Mouse (Mus musculus): Measurements from ENCODE around the gene Nlgn2. TPM values are rescaled to one million over a fixed set of nuclear protein-coding genes. Genes with fewer than 3 reads are reported as not detected.

The Nlgn2 gene
- polyA plus RNA-seq, 1 experiment from 2014 or later = 8.2 TPM

DNA sequence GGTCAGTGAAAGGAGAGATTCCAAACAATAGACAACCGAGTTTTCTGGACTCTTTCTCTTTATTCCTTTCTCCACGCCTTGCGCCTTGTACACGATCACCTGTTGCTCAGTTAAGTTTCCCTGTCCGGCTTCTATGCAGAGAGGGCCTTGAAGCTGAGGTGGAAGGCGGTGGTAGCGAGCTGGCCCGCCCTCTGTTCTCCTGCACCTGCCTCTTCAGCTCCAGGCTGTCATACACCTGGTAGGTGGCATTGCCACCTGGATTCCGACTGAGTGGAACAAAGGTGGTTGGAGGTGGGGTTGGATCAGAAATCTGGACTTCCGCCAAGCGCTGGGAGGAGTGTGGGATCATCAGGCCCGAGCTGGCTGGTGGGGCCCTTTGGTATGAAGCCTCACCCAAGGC, 21.1 kb downstream of the Nlgn2 start:
- WGBS = 90% methylated on average over 12 of the region's 12 CpGs
- no peak for DNase-seq (ENCODE audit: low spot score)
- no peaks in the 10 kb centered on the region for H3K27me3 ChIP-seq (ENCODE audit: control insufficient read depth, insufficient read depth, low read length)
- H3K9ac ChIP-seq (replicated peaks; ENCODE audit: low read length) = no peak overlapping the region
- peaks cover 3% of the 10 kb centered on the region; the same call in 1 of the 2 replicates for H3K9me3 ChIP-seq (replicated peaks; ENCODE audit: control insufficient read depth, low read length)
- H3K4me1 ChIP-seq (ENCODE audit: control insufficient read depth, insufficient read depth, low read length) = no peaks in the 10 kb centered on the region
- ATAC-seq (replicated peaks; ENCODE audit: insufficient number of reproducible peaks, low FRiP score, low TSS enrichment, low read depth) = no peak
- H3K4me3 ChIP-seq (ENCODE audit: low read depth, low read length) = no peak overlapping the region
- no peak overlapping the region for H3K4me2 ChIP-seq (ENCODE audit: low read depth, low read length)
- no peaks in the 10 kb centered on the region for H3K36me3 ChIP-seq (replicated peaks; ENCODE audit: control insufficient read depth, insufficient read depth, low read depth, low read length)
- H3K27ac ChIP-seq (replicated peaks; ENCODE audit: low read depth, low read length) = no peak overlapping the region

- no peak within 1 kb of the TSS for H3K4me3 ChIP-seq (ENCODE audit: low read depth, low read length)
- no peak for DNase-seq (ENCODE audit: low spot score)
- no peak within 1 kb of the TSS for H3K27ac ChIP-seq (replicated peaks; ENCODE audit: low read depth, low read length)
These were observed 22.4 kb downstream of the Nlgn2 start, which contains the start of gene Gm39566 for GRCm38 (mm10) chr11:69815155-69815554. Gene Gm39566, minus strand, starts transcription at chr11:69815298.

DNA sequence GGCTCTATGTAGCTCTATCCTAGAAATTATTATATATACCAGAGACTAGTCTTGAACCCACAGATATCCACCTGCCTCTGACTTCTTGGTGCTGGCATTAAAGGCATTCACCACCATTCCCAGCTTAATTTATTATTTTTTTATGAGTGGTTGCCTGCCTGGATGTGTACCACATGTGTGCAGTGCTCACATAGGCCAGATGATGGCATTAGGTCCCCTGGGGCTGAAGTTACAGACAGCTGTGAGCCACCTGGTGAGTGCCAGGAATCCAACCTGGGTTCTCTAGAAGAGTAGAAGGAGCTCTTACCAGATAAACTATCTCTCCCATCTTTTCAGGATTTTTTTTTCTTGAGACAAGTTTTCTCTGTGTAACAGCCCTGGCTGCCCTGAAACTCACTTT, 27.3 kb downstream of the Nlgn2 start:
- Histone ChIP-seq H3K4me3 (ENCODE audit: low read depth, low read length) (no peak overlapping the region), H3K4me1 (ENCODE audit: control insufficient read depth, insufficient read depth, low read length) (no peaks in the 10 kb centered on the region), H3K9ac (replicated peaks; ENCODE audit: low read length) (no peak overlapping the region), H3K27ac (replicated peaks; ENCODE audit: low read depth, low read length) (no peak overlapping the region), H3K36me3 (replicated peaks; ENCODE audit: control insufficient read depth, insufficient read depth, low read depth, low read length) (no peaks in the 10 kb centered on the region), H3K4me2 (ENCODE audit: low read depth, low read length) (no peak overlapping the region), H3K27me3 (ENCODE audit: control insufficient read depth, insufficient read depth, low read length) (0 out of 2 replicates have a peak, but pooled peaks cover 3% of the 10 kb centered on the region), H3K9me3 (replicated peaks; ENCODE audit: control insufficient read depth, low read length) (no peaks in the 10 kb centered on the region; the same call in 1 of the 2 replicates)
- no peak for DNase-seq (ENCODE audit: low spot score)
- no peak for ATAC-seq (replicated peaks; ENCODE audit: insufficient number of reproducible peaks, low FRiP score, low TSS enrichment, low read depth)

More at GRCm38 (mm10) chr11:69815155-69815554, 22.4 kb downstream of the Nlgn2 start, which contains the start of gene Gm39566:
- Histone ChIP-seq H3K4me1 (ENCODE audit: control insufficient read depth, insufficient read depth, low read length) (no peaks in the 10 kb centered on the region), H3K9ac (replicated peaks; ENCODE audit: low read length) (no peak within 1 kb of the TSS), H3K9me3 (replicated peaks; ENCODE audit: control insufficient read depth, low read length) (peaks cover 3% of the 10 kb centered on the region; the same call in 1 of the 2 replicates), H3K27me3 (ENCODE audit: control insufficient read depth, insufficient read depth, low read length) (no peaks in the 10 kb centered on the region), H3K36me3 (replicated peaks; ENCODE audit: control insufficient read depth, insufficient read depth, low read depth, low read length) (no peaks in the 10 kb centered on the region), H3K4me2 (ENCODE audit: low read depth, low read length) (no peak within 1 kb of the TSS)
- ATAC-seq (replicated peaks; ENCODE audit: insufficient number of reproducible peaks, low FRiP score, low TSS enrichment, low read depth) = no peak
- 61% methylated on average over 10 of the region's 10 CpGs for WGBS

DNA sequence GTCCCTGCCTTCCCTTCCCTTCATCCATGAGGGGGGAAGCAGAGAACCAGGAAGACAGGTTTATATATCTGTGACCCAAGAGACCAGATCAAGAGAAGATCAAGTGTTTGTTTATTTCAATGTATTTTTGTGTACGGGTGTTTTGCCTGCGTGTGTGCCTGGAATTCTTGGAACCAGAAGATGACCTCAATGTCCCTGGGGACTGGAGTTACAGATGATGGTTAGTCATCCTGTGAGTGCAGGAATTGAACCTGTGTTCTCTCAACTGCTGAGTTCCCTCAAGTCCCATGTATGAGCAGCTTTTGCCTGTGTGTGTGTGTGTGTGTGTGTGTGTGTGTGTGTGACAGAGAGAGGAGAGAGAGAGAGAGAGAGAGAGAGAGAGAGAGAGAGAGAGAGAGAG, 29.9 kb downstream of the Nlgn2 start:
- Histone ChIP-seq H3K36me3 (replicated peaks; ENCODE audit: control insufficient read depth, insufficient read depth, low read depth, low read length) (no peaks in the 10 kb centered on the region), H3K9ac (replicated peaks; ENCODE audit: low read length) (no peak overlapping the region), H3K4me2 (ENCODE audit: low read depth, low read length) (no peak overlapping the region), H3K9me3 (replicated peaks; ENCODE audit: control insufficient read depth, low read length) (no peaks in the 10 kb centered on the region; the same call in 1 of the 2 replicates), H3K4me3 (ENCODE audit: low read depth, low read length) (no peak overlapping the region), H3K4me1 (ENCODE audit: control insufficient read depth, insufficient read depth, low read length) (peaks cover 10% of the 10 kb centered on the region), H3K27ac (replicated peaks; ENCODE audit: low read depth, low read length) (no peak overlapping the region), H3K27me3 (ENCODE audit: control insufficient read depth, insufficient read depth, low read length) (peaks cover 24% of the 10 kb centered on the region)
- 76% methylated on average over 2 of the region's 2 CpGs for WGBS
- DNase-seq (ENCODE audit: low spot score) (no peak), ATAC-seq (replicated peaks; ENCODE audit: insufficient number of reproducible peaks, low FRiP score, low TSS enrichment, low read depth) (no peak)

- Histone ChIP-seq H3K9me3 (replicated peaks; ENCODE audit: control insufficient read depth, low read length) (no peaks in the 10 kb centered on the region; the same call in 1 of the 2 replicates), H3K4me1 (ENCODE audit: control insufficient read depth, insufficient read depth, low read length) (peaks cover 15% of the 10 kb centered on the region), H3K4me3 (ENCODE audit: low read depth, low read length) (no peak overlapping the region), H3K36me3 (replicated peaks; ENCODE audit: control insufficient read depth, insufficient read depth, low read depth, low read length) (no peaks in the 10 kb centered on the region), H3K4me2 (ENCODE audit: low read depth, low read length) (no peak overlapping the region), H3K27me3 (ENCODE audit: control insufficient read depth, insufficient read depth, low read length) (peaks cover 36% of the 10 kb centered on the region), H3K9ac (replicated peaks; ENCODE audit: low read length) (no peak overlapping the region), H3K27ac (replicated peaks; ENCODE audit: low read depth, low read length) (no peak overlapping the region)
- DNase-seq (ENCODE audit: low spot score) (no peak), ATAC-seq (replicated peaks; ENCODE audit: insufficient number of reproducible peaks, low FRiP score, low TSS enrichment, low read depth) (no peak)
- 77% methylated on average over 4 of the region's 4 CpGs for WGBS
These were observed 31.2 kb downstream of the Nlgn2 start for GRCm38 (mm10) chr11:69806378-69806777.

DNA sequence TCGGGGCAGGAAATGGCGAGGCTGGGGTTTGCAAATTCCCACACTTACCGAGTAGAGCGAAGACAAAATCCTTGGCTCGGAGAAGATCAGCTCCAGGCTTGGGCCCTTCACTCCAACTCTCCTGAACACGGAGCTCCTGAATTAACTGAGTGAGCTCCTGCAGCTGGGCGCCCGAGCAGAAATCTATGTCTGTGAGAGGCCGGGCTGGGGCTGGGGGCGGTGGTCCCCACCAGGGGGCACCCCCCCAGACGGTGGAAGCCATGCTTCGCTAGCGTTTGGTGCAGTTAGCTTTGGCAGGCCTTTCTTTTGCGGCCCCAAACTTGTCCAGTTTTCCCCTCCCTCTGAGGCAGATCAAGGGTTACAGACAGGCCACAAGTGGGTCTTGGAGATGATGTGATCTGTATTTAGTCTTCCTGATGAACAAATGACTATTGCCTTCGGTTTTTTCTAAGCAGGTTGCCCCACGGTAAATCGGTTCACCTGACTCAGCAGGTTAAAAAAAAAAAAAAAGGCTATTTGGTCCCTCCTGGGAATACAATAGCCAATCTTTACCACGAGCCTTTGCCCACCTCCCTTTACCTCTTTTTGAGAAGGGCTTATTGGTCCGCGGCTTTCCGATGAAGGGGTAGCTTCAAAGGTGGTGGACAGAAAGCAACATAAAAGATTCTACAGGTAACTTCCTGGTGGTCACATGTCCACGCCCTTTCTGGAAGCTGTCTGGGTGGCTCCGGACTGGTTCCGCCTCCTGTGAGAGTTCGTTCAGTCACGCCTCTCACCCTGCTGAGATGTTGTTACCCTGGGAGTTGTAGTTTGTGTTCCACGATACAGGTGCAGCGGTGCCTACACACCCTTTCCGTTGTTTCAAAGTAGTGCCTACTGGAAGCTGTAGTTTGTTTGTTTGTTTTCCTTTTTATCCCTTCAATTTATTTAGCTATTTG, 32.3 kb downstream of the Nlgn2 start, which contains the start of gene Tmem102:
TSS of gene Tmem102 (minus strand) at position 653 of the 938 bp plus-strand sequence.
- ATAC-seq (replicated peaks; ENCODE audit: insufficient number of reproducible peaks, low FRiP score, low TSS enrichment, low read depth) = no peak
- H3K9me3 ChIP-seq (replicated peaks; ENCODE audit: control insufficient read depth, low read length) = no peaks in the 10 kb centered on the region; the same call in 1 of the 2 replicates
- H3K36me3 ChIP-seq (replicated peaks; ENCODE audit: control insufficient read depth, insufficient read depth, low read depth, low read length) = no peaks in the 10 kb centered on the region
- no peak within 1 kb of the TSS for H3K27ac ChIP-seq (replicated peaks; ENCODE audit: low read depth, low read length)
- peaks cover 38% of the 10 kb centered on the region for H3K27me3 ChIP-seq (ENCODE audit: control insufficient read depth, insufficient read depth, low read length)
- no peak for DNase-seq (ENCODE audit: low spot score)
- H3K9ac ChIP-seq (replicated peaks; ENCODE audit: low read length) = no peak within 1 kb of the TSS
- H3K4me2 ChIP-seq (ENCODE audit: low read depth, low read length) = peak within 1 kb of the TSS; percentile 94
- H3K4me1 ChIP-seq (ENCODE audit: control insufficient read depth, insufficient read depth, low read length) = peaks cover 15% of the 10 kb centered on the region
- H3K4me3 ChIP-seq (ENCODE audit: low read depth, low read length) = no peak within 1 kb of the TSS
- WGBS = 5% methylated on average over 29 of the region's 29 CpGs

- 6% methylated on average over 12 of the region's 12 CpGs for WGBS
- no peaks in the 10 kb centered on the region; the same call in 1 of the 2 replicates for H3K9me3 ChIP-seq (replicated peaks; ENCODE audit: control insufficient read depth, low read length)
- H3K4me2 ChIP-seq (ENCODE audit: low read depth, low read length) = peak overlapping the region; percentile 94; the same call in 1 of the 2 replicates
- no peak for DNase-seq (ENCODE audit: low spot score)
- ATAC-seq (replicated peaks; ENCODE audit: insufficient number of reproducible peaks, low FRiP score, low TSS enrichment, low read depth) = no peak
- H3K4me1 ChIP-seq (ENCODE audit: control insufficient read depth, insufficient read depth, low read length) = peaks cover 19% of the 10 kb centered on the region
- no peak overlapping the region for H3K4me3 ChIP-seq (ENCODE audit: low read depth, low read length)
- peaks cover 38% of the 10 kb centered on the region for H3K27me3 ChIP-seq (ENCODE audit: control insufficient read depth, insufficient read depth, low read length)
- H3K27ac ChIP-seq (replicated peaks; ENCODE audit: low read depth, low read length) = no peak overlapping the region
- no peak overlapping the region for H3K9ac ChIP-seq (replicated peaks; ENCODE audit: low read length)
- no peaks in the 10 kb centered on the region for H3K36me3 ChIP-seq (replicated peaks; ENCODE audit: control insufficient read depth, insufficient read depth, low read depth, low read length)
These were observed 33.0 kb downstream of the Nlgn2 start for GRCm38 (mm10) chr11:69804652-69804940.

Measured in embryonic facial prominence, embryonic 11.5 days (tissue).